Mouse (Mus musculus) urinary bladder, adult 2 months (tissue): Measurements from ENCODE around the gene Clasp1. TPM values are rescaled to one million over a fixed set of nuclear protein-coding genes. Genes with fewer than 3 reads are reported as not detected.

ENCODE experiments used
- DNase-seq: peaks from one replicate; pipeline ENCODE4 v3.0.0; 2022; ENCODE audit warnings: low spot score
- polyA plus RNA-seq: library from polyadenylated mRNA; depleted of rRNA; stranded (reverse); fragments of >200 nt; gene quantifications from 2 replicates; pipeline ENCODE4 v1.2.3, GENCODE M21; 2012

Clasp1 gene
- polyA plus RNA-seq, 1 experiment: 21.1 TPM

DNA sequence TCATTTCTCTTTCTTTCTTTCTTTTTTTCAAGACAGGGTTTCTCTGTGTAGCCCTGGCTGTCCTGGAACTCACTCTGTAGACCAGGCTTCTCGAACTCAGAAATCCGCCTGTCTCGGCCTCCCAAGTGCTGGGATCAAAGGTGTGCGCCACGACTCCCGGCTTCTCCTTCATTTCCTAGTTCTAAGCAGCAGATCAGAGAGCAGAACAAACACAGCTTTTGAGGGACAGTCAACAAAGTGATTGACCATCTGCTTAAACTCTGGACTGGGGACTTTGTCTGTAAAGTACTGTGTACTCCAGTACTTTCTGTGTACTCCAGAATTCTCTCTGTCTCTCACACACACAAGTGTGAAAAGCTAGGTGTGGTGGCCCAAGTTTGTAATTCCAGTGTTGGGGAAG lies 14.1 kb downstream of the Clasp1 start:
- DNase-seq: no peak

DNA sequence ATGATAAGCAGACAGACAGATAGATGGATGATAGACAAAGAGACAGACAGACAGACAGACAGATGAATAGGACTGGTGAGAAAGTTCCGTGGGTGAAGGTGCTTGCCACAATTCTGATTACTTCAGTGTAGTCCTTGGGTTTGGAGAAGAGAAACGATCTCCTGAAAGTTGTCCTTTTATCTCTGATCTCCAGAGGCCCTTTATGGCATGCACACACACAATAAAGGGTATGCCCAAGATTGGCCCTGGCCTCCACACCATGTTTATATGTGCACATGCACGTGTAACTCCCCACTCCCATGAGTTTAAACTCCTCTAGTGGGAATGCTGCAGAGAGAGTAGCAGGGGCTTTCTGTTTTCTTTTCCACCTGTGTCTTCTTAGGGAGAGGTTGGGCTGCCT lies 14.6 kb downstream of the Clasp1 start:
- no peak for DNase-seq

- no peak for DNase-seq
Observed at GRCm38 (mm10) chr1:118407586-118408250, 18.9 kb downstream of the Clasp1 start.

GRCm38 (mm10) chr1:118409249-118409648 lies 20.4 kb downstream of the Clasp1 start:
- DNase-seq: no peak

DNA sequence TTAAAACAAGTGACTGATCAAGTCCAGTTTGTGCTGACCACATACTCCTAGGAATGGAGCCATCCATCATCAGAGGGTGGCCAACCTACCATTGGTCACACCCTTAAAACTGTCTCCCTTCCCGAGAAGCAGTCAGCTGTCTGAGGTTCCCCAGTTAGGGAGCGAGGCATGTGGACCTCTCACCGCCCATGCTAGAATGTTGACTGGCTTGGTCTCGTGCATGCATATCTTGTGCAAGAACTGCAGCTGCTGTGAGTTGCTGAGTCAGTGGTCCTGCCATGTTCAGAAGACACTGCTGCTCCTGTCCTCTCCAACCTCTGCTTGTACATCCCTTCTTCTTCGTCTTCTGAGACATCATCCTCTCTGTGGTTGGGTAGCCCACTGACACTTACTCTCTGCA lies 22.0 kb downstream of the Clasp1 start:
- DNase-seq: no peak

DNA sequence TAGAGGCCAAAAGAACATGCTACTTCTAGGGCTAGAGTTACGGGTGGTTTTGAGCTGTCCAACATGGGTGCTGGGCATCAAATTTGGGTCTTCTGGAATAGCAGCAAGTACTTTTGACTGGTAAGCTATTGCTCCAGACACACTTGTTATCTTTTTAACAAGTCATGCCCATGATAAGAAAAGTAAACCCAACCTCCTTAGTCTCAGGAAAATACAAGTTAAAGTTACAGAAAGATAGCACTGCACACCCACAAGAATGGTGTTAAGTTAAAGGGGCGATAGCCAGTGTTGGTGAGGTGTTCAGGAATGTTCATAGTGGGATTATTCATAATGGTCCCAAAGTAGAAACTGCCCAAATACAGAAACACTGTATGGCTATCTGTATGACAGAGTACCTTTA lies 24.3 kb downstream of the Clasp1 start:
- DNase-seq: no peak

DNA sequence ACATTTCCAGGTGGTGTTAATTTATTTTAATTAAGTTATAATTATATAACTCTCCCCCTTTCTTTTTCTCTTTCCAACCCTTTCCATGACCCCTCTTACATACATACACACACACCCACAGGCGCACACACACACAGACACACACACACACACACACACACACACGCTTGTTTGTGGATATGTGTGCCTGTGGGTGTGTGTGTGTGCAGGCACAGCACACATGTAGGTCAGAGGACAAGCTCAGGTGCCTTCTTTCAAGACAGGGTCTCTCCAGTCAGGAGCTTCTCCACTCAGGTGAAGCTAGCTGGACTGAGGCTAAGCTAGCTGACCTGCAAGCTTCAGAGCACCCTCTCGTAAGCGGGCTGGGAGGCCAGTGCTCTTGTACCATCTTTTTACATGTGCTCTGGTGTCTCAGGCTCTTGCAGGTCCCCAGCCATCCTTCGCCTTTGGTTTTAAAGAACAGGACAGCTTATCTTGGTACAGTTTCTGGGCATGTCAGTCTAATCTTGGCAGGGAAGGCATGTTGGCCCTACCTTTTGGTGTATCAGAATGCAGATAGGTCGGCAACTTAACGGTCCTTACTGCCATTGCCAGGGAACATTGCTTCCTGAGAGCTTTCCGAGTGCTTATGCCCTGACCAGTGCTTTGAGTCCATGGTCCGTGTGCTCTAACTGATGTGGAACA lies 28.3 kb downstream of the Clasp1 start:
- no peak for DNase-seq

DNA sequence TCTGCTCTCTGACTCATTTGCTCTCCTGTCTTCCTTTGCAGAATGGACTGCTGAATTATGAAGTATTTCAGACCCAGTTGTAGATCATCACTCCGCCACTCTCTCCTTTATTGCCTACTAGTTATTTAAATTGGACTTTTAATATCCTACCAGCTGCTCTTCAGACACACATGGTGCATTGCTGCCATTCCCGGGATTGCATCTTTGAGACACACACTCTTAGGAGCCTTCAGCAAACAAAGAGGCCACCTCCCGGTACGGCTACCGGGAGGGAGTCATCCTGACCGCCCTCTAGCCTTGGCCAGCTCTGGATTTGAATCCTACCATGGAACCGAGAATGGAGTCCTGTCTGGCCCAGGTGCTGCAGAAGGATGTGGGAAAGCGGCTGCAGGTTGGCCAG lies 30.5 kb downstream of the Clasp1 start:
- DNase-seq: no peak

DNA sequence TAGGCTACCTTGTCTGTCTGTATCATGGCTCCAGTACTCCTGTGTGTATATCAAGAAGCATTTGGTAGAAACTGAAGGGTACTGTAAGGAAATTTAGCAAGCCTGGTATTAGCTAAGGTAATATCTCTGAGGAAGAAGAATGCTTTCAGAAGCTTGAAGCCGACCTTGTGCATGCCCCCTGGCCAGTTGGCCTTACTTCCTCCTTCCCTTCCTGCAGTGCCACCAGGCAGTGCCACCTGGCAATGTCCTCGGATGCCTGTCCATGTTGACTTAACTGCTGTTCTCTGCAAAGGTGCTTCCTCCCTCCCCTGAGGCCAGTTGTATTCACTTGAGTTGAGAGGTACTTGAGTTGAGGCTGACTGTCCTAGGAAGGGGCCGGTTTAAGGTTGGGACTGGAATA lies 32.3 kb downstream of the Clasp1 start:
- no peak for DNase-seq

- DNase-seq: no peak
Observed at GRCm38 (mm10) chr1:118422812-118423211, 34.0 kb downstream of the Clasp1 start.

- no peak for DNase-seq
Observed at GRCm38 (mm10) chr1:118425982-118426381, 37.1 kb downstream of the Clasp1 start.

DNA sequence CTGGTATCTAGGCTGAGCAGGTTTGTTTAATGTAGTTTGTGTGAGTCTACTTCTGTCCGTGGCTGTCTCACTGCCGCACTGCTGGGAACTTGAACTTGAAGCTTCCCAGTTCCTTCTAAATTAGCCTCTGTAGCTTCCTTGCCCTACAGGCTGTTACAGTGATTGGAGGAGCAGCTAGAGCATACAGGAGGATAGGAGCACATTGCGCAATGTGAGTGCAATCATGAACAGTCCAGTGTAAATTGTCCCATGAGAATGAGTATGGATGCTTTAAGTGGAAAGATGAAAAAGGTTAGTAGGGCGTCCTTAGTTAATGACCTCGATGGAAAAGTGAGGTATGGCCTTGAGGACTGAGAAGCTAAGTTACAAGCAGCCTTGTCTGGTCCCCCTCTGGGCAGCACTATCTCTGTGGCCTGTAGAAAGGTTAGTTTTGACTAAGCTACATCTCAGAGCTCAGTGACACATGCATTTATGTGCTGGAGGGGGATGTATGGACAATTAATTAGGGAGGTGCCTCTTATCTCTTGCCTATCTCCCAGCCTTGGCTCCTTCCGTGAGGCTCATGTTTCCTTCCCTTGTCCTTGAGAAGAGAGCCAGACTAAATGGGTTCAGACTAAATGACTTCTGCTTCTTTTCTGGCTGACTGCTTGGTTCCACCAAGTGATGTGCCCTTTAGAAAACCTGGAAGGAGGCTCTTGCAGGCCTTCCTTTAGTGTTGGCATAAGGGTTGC lies 39.7 kb downstream of the Clasp1 start:
- DNase-seq: no peak

- no peak for DNase-seq
Observed at GRCm38 (mm10) chr1:118431548-118431947, 42.7 kb downstream of the Clasp1 start.

- no peak for DNase-seq
Observed at GRCm38 (mm10) chr1:118435001-118435473, 46.2 kb downstream of the Clasp1 start.

DNA sequence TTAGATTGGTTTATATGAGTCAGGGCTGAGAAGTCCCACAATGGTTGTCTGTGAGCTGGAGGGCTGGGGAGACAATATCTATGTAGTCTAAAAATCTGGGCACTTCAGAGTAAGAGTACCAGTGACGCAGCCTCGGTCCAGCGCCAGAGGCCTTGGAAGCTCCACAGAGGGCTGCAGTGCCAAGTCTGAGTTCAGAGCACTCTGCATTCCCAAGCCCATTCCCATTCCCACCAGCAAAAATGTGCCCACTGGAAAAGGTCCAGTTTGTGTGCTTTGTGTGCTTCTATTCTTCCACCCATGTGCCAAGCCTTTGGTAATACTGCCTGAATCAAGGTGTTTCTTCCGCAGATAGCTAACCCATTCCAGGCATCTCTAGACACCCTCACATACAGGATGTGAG lies 49.0 kb downstream of the Clasp1 start:
- no peak for DNase-seq

GRCm38 (mm10) chr1:118438332-118438731 lies 49.5 kb downstream of the Clasp1 start:
- no peak for DNase-seq

DNA sequence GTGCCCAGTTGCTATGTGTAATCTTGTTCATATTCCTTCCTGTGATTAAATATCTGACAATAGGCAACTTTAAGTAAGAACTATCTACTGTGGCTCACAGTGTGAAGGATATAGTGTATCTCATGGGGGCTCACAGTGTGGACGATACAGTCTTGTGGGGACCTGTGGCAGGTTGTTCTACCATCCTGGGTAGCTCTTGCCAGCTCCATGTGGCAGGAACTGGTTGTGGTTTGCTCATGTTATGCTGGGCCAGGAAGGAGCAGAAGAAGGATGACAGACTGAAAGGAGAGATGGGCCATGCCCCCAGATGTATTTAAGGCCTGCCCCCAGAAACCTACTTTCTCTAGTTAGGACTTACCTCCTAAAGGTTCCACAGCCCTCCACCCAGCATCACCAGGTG lies 51.7 kb downstream of the Clasp1 start:
- DNase-seq: no peak

DNA sequence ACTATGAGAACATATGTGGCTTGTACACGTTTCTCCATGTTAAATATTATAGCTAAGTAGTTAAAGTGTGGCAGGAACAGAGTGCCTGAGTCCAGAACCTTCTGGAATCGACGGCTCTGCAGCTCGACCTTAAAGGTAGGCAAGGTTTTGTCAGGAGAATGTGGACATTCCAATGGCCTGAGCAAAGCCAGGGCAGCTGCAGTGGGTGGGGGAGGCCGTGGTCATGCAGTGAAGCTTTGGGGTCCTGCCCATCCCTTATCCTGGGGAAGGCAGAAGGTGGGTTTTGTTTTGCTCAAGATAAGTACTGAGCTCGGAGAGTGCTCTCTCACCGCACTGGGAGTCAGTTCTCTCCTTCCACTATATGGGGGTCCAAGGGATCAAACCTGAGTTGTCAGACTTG lies 55.6 kb downstream of the Clasp1 start:
- no peak for DNase-seq

- no peak for DNase-seq
Observed at GRCm38 (mm10) chr1:118444988-118445387, 56.1 kb downstream of the Clasp1 start.

DNA sequence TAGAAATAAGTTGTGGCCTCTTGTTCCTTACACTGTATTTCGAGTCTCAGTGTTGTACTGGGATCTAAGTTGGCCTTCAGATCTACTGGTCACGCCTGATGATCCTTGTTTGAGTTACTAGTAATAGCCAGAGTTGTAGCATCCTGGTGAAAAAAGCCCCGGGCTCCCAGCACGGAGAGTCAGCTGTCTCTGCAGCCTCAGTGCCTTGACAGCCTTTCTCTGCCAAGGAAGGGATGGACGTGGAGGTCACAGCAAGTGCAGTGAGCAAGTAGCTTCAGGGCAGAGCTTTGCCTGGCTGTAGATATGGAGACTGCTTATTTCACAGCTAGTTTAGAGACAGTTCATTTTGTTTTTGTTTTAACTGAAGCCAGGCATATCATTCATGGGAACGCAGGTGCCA lies 56.6 kb downstream of the Clasp1 start:
- no peak for DNase-seq

DNA sequence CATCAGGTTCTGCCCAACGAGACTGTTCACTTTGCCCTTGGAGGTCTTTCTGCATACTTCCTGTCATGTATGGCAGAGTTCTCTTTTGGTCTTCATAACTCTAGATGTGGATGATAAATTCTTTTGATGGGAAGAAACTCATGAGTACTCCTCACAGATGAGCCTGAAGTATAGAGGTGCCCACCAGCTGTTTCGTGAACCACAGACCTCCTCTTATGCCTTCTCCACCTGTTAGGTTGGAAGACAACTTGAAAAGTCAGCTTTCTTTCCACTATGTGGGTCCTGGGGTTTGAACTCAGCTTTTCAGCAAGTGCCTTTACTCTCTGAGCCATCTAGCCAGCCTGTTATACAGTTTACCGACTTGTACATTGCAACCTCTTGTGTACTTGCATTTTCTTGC lies 57.1 kb downstream of the Clasp1 start:
- no peak for DNase-seq

DNA sequence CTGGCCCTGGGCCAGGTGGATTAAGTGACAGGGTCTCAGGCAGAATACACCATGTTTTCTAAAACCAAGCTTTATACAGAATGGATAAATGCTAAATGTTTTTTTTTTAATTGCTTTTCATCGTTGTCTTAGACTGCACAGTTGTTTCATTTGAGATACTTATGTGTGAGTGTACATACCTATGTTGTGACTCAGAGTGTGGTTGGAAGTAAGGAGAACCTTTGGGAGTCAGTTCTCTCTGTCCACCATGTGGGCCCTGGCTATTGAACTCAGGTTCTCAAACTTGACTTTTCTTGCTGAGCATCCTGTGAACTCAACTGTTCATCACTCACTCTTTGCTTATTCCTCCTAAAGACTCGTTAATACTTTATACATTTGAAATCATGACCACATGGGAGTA lies 58.3 kb downstream of the Clasp1 start:
- no peak for DNase-seq

DNA sequence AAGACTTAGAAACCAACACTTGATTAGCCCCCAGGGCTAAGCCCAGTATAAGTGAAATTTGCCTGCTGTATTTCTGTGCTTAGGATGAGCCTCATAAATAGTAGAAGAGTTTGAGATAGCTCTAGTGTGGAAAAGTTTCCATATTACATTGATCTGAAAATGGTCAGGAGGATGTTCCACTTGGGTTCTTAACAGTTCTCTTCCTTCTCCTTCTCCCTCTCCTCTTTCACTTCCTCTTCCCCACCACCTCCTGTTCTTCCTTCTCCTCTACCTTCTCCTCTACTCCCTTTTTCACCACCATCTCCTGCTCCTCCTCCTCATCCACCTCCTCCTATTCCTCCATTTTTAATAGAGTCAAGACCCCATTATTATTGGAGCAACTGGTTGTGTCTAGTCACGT lies 59.4 kb downstream of the Clasp1 start:
- no peak for DNase-seq
